Mouse (Mus musculus): ENCODE data around the gene Qsox1.
A peak's percentile ranks its signal among the peaks of the same experiment; 100 is the strongest.

Gene Qsox1

DNA sequence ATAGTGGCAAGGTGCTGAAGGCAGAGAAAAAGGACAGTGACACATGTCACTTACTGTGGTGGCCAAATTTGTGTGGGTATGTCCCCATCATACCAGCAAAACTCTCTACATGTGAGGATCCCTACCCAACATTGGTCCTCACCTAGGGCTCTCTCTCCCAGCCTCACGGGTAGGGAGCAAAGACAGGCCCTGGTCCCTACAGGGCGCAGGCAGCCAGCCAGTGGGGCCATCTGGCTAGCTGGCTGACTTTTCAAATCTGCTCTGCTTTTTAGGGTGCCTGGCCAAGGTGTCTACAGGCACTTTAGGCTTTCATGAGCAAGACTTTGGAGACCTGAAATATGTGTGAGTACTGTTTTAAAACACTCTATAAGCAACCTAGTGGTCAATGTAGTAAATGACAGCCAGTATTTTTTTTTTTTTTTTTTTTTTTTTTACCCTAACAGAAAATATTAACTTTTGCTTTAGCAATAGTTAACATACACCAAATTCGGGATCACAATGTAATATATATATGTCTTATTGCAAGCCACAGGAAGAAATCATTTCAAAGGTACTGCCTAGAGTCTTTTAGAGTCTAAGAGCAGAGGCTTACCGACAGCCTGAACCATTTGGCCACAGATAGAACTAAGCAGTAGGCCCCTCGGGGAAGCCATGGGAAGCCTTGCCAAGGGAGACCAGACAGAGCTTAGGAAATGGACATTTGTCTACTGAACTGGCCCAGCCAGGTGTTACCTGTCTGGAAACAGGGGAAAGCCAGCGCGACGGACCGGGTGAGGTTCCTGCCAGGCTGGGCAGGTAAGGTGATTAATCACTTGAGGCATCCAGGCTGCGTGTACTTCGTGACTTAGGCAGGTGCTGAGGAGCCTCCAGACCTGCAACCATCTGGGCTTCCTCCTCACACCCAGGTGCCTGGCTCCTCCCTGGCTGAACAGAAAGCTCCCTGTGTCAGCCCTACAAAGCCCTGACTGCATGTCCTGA is 11.4 kb downstream of the Qsox1 start:
- no peak for DNase-seq (ENCODE audit: low read depth, low spot score)

DNA sequence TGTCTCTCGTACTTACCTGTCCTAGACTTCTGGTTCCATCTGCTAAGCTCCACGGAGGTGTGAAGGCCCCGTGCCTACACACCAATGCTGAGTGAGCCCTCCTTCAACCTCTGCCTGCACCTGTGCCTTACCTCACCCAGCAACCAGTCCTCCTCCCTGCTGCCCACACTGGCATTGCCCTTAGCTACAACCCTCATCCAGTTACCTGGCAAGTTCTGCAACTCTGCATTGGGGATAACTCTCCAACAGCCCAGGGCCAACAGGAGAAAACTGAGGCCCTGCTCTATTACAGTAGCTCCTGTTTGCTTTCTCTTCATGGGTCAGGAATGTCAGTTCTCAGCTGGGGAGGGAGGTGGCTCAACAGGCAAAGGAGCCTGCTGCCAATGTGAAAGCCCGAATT is 14.7 kb downstream of the Qsox1 start:
- no peak for DNase-seq (ENCODE audit: low read depth, low spot score)

DNA sequence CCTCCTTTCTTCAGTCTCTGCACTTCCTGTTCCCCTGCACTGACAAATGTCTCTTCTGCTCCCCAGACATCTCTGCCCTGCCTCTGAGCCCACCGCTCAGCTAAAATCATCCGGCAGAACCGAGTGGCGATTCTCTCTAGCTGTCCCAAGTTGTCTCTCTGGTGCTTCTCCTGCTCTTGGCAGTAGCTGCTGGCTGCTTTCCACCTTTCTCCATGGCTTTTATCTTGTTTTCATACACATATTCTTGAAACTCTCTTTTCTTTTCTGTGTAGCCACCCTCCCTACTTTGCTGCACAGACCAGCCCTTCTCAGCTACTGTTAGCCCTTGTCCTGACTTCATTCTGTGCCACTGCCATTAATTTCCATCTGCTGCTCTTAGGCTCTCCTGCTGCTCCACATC is 15.3 kb downstream of the Qsox1 start:
- DNase-seq (ENCODE audit: low read depth, low spot score) = no peak

DNA sequence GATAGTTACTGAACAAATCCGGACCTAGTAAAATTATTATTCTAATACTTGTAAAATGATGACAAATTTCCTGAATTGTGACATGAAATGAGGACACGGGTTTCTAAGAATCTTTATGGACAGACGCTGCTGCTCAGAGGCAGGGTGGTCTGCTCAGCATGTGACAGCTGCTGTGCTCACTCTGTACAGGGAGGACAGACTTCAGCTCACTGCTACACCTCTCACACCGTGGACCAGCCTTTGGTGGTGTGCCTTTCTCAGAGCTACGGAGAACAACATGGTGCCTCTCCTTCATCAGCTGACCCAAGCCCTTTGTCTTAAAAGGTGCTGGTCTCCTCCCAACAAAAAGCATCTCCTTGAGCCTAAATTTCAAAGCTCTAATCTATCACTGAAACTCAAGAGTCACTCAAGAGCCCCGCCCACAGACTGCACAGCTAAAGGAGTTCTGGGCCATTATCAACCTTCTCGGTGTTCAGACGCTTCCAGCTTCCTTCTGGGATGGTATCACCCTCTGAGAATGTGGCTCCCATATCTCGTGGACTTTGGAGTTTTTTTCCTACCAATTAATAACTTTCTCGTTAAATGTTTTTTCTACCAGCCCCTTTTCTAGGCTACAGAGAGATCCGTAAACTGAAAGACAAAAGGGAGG is 15.8 kb downstream of the Qsox1 start:
- DNase-seq (ENCODE audit: low read depth, low spot score) = no peak

DNA sequence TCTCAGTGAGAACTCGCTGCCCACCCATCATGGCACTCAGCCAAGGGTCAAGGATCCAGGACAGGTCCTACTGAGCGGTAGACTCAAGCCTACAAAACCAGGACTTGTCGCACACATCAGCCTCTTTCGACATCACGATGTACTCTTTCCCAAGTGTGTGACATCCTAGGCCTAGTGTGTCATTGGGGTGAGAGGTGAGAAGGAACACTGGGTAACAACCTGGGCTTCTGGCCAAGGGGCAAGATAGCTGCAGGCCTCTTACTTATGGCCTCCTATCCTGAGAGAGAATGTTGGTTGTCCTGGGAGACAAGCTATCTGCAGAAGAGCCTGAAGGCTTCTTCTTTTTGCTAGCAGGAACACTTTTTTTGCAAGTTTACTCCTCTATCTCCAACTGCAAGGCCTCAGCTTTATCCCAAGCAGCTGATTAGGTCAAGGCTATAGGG is 16.9 kb downstream of the Qsox1 start:
- DNase-seq (ENCODE audit: low read depth, low spot score) = no peak

DNA sequence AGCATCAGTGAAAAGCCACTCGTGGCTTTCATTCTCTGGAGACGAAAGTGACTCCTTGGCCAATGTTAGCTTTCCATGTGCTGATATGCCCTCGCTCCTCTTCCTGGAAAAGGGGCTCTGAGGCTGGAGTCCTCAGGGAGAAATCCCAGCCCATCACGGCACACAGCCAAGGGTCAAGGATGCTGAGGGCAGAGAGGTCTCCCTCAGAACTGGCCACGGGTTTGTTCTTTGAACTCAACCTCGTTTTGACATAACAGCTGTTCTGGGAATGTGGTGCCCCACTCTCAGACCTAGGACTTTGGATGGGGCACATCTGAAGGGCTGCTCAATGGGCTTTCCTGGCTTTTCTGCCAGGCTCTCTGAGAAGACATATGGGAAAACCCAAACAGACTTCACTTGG is 17.8 kb downstream of the Qsox1 start:
- DNase-seq (ENCODE audit: low read depth, low spot score) = no peak

DNA sequence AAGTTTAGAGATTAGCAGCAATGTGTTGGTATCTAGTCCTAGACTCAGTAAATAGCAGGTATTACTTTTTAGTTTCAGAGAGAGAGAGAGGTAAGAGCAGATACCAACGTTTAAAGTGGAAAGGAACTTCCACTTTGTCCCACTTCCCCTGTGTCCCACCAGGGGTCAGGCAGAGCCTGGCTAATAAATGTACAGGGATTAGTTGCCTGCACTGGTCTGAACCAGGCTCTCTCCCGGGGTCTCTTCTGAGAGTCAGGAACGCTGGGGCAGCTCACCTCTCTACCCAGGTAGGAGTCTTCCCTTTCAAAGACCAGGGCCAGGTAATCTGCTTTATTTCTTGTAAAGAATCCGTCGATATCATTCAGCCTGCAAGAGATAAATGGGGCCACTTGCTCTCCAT is 20.8 kb downstream of the Qsox1 start:
- DNase-seq (ENCODE audit: low read depth, low spot score) = no peak

DNA sequence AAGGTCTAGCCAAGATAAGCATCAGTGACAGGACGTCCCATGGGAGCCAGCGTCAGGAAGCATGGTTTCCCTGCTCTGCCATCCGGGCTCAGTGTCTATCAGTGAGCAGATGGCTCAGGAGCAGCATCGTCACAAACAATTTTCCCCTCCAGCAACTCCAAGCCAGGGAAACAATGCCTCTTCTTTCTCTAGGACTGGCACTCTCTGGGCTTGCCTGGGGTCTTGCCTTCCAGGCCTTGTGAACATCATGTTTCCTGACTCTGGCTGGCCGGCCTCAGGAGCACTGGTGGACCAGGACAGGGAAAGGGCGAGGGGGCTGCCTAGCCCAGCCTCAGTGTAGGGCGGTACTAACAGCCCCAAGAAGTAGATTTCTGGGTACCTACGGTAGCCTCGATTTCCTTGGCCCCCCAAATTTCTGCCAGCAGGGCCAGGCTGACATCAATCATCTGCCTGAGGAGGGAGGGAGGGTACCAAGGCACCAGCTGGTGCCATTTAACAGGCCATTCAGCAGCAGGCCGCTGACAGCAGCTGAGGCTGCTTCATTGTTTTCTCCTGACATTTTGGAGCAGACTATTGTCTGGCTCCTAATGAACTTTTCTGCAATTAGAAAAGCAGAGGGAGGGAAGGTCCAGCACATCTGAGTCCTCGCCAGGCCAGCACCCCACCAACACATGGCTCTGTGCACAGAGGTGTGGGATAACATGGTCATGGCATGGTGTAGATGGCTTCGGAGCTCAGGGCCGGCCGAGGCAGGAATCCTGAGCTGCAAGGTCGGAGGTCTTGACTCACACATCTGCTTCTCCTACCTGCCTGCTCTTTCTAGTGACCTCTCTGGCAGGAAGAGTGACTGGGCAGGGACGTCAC is 22.3 kb downstream of the Qsox1 start:
- DNase-seq (ENCODE audit: low read depth, low spot score) = peak; percentile 12

DNA sequence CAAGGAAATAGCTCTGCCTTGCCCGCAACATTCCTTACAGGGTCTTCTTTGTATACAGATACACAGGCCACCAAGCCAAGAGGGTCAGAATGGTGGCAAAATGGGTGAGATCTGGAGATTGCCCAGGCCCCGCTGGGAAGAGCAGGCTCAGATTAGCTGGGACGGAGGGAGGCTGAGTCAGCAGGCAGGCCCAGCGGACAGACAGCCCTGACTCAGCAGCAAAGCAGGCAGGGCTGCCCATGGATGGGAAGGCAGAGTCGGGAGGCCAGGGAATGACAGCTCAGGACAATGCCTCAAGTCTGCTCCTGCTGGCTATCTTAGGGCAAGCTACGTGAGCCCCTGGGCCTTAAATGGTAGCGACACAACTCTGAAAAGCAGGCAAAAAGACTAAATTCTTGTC is 26.8 kb downstream of the Qsox1 start:
- DNase-seq (ENCODE audit: low read depth, low spot score) = no peak

DNA sequence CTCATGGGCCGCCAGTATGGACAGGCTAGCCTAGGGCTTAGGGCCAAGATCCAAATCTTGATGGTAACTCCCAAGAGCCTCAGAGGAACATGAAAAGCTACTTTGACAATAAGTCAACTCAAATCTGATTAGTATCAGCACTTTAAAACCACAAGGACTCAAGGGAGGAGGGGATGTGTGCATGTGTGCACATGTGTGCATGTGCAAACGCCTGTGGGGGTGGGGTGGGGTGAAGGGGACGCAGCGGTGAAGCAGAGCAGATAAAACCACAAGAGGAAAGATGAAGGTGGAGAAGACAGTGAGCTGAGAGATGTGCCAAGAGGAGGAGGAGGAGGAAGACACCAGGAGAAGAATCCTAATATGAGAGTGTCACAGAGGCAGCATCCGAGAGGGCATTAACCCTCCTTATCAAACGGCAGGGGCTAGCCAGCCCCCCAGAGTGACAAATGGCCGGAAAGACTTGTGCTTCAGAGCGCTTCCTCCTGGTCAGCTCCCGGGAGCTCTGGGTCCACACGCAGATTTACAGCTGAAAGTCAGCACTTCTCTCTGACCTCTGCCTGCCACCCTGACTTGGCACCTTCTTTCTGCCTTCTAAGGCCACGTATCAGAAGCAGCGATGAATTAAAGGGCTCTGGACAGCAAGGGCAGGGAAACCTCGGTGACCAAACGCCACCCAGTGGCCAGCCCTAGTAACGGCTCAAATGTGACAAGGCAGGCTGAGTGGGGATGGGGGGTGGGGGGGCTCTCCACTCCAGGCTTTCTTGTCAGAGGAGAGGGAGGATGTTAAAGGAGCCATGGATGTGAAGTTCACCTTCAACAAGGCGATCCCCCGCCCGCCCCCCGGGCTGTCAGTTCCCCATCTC is 28.1 kb downstream of the Qsox1 start:
- DNase-seq (ENCODE audit: low read depth, low spot score) = no peak

DNA sequence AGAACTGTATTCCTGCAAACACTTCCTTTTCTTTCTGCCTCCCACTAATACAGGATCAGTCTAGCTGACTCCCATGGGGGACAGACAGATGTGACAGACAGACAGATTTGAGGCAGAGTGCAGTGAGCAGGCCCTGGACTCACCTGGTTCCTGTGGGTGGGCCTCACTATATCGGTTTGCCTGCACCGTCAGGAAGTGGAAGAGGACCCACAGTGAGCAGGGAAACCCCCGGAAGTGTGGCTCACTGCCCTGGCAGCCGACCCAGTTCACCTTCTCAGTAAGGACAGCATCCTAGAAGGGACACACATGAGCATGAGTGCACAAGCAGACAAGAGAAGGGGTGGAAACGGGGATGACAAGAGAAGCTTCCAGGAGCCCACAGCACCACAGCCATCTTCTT is 30.3 kb downstream of the Qsox1 start:
- no peak for DNase-seq (ENCODE audit: low read depth, low spot score)

DNA sequence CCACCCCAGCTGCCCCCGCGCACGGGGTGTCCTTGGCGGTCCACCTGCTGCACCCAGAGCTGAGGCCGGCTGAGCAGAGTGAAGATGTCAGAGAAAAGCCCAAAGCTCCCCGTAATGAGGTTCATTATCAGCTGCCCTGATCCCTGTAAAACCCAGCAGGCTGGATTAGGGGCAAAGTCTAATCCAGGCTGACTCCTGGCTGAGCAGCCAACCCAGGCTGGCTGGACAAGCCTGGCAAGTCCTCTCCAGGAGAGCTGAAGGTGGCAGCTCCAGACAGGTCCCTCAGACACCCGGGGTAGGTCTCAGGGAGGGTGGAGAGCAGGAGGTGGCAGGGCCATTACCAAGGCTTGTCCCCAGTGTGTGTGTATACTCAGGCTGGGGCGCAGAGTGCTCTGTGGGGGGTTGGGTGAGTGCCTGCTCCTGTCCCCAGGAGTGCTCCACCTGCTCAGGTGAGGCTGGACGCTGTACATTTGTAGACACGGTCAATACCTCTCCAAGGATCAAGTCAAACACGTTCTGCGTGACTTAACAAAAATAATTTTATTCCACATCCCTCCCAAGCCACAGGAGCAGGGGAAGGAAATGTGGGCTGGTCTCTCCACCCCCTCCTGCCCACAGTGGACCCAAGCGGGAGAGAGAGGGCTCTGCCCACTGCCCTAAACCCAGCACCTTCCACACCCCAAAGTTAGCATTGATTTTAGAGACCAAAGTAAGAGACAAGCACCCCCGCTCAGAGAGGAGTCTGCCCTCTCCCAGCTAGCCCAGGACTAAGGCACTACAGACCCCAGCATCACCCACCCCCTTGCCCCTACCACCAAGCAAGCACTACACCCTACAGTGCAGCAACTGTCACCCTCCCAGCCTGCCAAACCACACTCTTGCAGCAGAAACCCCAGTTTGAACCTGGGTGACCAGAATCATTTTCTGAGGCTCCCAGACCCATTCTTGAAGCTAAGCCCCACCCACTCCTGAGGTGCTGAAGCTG is 34.8 kb downstream of the Qsox1 start:
- DNase-seq (ENCODE audit: low read depth, low spot score) = no peak

DNA sequence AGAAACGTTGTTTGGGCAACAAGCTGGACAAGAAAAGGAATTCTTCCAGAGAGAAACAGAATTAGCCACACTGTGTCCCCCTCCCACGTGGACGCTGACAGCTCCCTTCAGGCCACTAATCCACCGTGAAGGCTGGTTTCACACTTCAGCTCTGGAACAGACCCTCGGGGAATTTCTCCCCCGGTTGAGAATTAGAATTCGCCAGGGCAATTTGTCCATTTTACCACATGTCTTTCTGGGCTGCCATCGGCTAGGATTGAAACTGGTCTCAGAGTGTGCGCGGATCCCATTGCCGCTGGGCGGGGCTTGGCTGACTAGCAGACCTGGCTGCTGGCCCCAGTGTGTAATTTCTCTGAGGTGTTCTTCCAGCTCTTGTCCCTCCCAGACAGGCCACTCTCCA is 53.5 kb downstream of the Qsox1 start:
- DNase-seq (ENCODE audit: low read depth, low spot score) = no peak

DNA sequence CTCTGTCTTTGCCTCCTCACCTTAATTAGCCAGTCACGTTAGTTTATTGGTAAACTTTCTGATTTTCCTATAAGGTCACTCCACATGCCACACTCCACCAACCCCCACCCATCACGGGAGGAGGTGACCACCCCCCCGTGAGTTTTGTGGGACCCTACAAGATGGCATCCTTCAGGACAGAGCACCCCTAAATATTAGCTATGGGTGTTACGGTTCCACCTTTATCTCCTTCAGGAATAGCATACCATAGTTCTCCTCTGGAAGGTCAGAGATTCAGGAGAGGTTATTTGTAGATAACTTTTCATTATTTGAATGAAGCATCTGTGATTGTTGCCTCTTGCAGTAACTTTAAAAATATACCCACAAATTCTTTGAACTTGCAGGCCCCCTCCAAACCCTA is 54.0 kb downstream of the Qsox1 start:
- DNase-seq (ENCODE audit: low read depth, low spot score) = no peak

DNA sequence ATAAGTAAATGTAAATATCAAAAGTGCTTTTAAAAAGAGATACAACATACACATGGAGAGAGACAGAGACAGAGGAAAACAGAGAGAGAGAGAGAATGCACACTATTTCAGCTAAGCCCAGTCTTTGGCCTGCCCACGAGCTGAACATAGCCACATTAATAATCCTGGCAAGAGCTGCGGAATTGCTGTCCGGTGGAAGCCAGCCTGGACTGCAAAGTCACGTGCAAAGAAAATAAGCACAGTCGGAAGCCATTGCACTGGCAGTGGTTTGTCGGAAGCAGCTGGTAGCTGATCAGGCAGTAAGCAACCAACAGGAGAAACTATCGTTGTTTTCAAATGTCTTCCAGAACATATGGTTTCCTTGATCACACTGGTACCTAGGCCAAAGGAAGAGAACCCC is 55.1 kb downstream of the Qsox1 start:
- no peak for DNase-seq (ENCODE audit: low read depth, low spot score)

DNA sequence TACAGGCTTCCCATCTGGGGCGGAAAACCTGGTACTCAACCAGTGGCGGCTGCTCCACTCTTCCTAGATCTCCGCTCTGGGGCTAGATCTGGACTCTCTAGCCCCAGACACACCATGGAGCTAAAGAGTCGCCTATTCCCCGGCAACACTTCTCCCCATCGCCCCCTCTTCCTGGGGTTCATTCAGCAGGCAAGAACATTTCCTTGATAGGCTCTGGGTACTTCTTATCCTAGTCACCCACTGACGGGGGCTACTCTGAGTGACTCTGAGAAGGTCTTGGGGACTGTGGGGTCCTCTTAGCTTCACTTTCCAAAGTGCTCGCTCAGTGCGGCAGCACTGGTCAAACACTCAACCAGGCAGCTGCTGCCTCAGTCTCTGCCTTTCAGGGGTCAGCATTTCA is 59.3 kb downstream of the Qsox1 start:
- no peak for DNase-seq (ENCODE audit: low read depth, low spot score)

DNA sequence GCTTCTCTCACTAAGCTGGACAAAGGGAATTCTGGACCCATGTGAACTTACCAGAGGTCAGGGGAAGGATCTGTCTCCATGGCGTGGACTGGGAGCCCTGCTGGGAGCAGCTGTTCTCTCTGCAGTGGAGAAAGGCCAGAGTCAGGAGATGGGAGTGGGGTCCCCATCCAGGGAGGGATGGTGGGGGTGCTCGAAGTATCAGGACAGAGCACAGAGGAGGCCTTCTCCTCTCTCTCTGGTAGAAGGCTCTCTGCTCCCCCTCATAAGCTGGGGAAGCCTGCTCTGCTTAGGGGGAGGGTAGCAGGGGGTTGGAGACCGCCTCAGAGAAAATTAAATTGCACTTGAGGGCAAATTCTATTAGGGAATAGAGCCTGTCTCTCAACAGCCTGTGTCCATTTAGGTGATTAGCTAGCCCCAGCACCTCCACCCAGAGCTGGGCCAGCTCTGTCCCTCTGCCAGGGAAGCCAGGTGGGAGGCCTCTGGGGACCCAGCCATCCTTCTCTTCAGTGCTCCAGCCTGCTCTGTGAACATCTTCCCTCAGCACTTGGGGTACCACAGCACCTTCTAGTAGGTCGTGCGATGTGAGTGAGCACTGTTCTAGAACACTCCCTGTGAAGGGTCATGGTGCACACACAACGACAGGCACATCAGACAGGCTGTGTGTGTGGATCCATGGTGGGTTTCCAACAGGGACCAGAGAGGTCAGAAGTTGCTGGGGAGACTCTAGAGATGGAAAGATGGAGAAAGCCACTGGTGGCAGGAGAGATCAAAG is 61.0 kb downstream of the Qsox1 start, which contains the start of gene Lhx4:
Gene Lhx4, minus strand, starts transcription at position 201 of the 772 bp plus-strand sequence.
- no peak for DNase-seq (ENCODE audit: low read depth, low spot score)

DNA sequence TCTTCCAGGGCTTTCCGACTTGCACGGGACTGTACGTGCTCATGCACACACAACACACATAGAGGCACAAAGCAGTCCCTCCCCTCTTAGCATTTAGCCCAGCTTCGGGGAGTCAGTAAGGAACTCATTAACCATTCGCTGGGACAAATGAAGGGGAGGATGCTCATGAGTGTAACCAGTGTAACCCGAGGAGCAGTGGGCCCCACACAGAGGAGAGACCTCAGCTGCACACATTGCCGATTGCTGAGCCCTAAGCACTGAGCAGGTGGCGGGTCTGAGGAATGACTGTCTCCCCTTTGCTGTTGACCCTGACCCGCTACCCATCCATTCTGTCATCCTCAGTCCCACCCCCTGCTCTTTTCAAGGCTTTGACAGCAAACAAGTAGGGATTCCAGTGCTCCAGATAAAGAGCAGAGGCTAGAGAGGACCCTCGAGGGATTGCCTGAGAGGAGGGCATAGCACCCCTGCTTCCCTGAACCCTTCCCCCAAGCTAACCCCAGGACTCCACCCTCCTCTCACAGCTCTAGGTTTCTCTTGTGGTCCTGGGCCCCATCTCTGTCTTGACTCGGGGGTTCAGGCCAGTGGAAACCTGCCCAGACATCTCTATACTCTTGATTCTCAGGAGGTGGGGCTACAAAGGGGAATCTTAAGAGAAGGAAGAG is 62.0 kb downstream of the Qsox1 start:
- no peak for DNase-seq (ENCODE audit: low read depth, low spot score)

All from brain, embryonic 18.5 days (tissue).